Mouse (Mus musculus) lung, postnatal 10 days (tissue): ENCODE data around the gene Ago3.
A peak's percentile ranks its signal among the peaks of the same experiment; 100 is the strongest.

ENCODE experiments used
- DNase-seq: peaks from one replicate; pipeline ENCODE4 v3.0.0; 2021

Gene Ago3

GRCm38 (mm10) chr4:126412526-126412925, 16.8 kb downstream of the Ago3 start:
- DNase-seq = no peak

GRCm38 (mm10) chr4:126371497-126371896, 57.9 kb downstream of the Ago3 start:
- peak; percentile 37 for DNase-seq

DNA sequence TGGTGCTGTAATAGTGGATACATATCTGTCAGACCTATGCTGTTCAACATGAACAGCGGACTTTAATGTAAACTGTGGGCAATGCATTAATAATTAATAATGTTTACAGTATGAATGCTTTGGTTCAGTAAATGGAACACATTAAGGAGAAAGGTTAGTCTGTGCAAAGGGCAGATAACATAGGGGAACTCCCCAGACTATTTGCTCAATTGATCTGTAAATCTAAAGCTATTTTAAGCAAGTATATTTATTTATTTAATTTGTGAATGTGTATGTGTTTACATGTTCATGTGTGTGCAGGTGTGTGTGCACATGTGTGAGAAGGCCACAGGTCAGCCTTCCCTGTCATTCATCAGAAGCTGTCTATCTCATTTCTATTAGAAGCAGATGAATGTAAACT, 69.3 kb downstream of the Ago3 start:
- no peak for DNase-seq

- DNase-seq = no peak
These were observed 85.9 kb downstream of the Ago3 start for GRCm38 (mm10) chr4:126343451-126343850.

- no peak for DNase-seq
These were observed 89.9 kb downstream of the Ago3 start for GRCm38 (mm10) chr4:126339461-126339860.

DNA sequence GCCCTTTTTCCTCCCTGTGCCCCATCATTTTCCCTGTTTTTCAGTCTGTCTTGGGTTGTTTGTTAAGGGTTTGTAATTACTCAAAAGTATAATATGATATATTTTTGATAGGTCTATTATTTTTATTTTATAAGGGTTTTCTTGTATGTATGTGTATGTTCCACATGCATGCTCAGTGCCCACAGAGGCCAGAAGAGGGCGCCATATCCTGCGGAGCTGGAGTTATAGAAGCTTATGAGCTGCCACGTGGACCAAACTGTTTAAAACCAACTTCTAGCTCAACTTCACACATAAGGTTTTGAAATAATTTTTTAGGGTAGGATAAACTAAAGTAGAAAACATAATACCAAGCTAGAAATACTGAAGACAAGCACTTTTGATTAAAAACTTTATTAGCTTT, 97.0 kb downstream of the Ago3 start:
- DNase-seq = no peak

- peak; percentile 71 for DNase-seq
These were observed 97.6 kb downstream of the Ago3 start for GRCm38 (mm10) chr4:126331751-126332150.

DNA sequence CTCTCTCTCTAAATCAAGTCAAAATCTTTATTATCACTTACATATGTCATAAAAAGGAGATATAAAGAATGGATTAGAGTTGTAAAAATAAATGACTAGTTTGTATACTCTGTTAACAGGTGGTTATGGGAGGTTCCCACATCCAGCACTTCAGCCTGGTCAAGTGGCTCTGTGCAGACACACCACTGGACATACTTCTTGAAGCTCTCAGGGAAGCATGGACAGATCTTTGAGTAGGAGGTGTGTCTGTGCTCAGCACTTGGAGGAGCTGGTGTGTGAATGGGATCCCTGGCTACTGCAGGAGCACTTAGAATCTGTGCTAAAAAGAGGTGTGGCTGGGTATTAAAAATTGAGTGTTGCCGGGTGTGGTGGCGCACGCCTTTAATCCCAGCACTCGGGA, 99.1 kb downstream of the Ago3 start:
- DNase-seq = no peak

GRCm38 (mm10) chr4:126326036-126326435, 103.3 kb downstream of the Ago3 start:
- DNase-seq = no peak

DNA sequence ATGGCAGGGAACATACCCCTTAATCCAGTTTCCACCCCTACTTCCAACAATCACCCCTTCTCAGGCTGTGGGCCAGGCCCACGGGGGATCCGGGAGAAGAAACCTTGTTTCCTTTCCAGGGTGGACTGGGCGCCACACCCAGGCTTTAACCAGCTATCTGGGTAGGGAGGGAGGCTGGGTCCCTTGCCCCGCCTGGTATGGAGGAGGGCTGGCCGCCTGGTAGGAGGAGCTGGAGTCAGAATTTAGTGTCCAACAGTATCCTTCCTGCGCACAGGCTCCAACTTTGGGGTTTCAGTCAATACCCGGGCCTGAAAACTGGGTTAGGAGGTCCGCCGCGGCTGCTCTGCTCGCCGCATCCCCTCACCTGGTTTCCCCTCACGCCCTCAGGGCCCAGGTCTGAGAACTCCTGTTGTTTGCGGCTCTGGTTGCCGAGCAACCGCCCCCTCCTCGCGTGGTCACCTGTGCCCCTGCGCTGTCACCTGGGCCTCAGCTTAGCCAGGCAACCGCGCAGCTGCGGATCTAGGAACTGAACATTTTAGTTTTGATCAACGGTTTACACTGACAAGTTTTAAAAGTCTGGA, 104.0 kb downstream of the Ago3 start, which contains the start of gene Tekt2:
Gene Tekt2, minus strand, starts transcription at position 408 of the 581 bp plus-strand sequence.
- peak; percentile 49 for DNase-seq

DNA sequence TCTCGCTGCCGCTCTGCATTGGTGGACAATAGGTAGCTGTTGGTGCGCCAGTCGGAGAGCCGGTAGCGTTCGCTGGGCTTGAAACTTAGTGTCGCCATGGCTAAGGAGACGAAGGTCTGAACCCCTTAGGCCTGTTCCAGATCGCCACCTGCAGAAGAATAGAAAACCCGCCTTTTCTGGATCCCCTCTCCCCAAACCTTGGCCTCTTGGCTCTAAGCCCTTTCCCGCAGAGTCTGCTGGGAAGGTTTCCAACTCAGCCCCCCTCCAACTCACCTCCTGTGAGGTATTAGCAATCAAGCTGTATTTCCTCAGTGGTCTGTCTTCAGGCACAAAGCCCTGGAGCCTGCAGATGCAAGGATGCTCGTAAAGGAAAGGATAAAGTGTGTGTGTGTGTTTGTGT, 104.5 kb downstream of the Ago3 start:
- no peak for DNase-seq

DNA sequence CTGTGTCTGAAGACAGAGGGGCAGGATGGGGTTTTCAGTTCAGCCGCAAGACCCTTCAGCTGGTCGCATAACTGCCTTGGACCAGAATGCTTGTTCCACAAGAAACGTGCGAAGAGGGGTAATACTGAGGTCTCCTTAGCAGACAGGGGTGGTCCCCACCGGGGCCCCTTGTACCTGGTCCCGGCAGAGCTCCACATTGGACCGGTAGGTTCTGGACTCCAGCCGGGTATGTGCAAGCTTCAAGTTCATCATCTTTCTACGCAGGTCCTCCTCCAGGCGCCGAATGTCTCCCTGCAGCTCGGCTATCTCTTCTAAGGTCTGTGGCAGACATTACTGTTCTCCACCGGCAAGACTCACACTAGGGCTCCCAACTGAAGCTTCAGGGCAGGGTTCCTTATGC, 106.7 kb downstream of the Ago3 start:
- no peak for DNase-seq

- no peak for DNase-seq
These were observed 107.4 kb downstream of the Ago3 start for GRCm38 (mm10) chr4:126321854-126322511.

GRCm38 (mm10) chr4:126321111-126321853, 108.1 kb downstream of the Ago3 start, which contains the start of gene Adprhl2:
Gene Adprhl2, minus strand, starts transcription at chr4:126321703.
- DNase-seq = peak; percentile 99

GRCm38 (mm10) chr4:126319806-126320205, 109.5 kb downstream of the Ago3 start:
- DNase-seq = no peak

GRCm38 (mm10) chr4:126316443-126317040, 112.8 kb downstream of the Ago3 start:
- DNase-seq = no peak

DNA sequence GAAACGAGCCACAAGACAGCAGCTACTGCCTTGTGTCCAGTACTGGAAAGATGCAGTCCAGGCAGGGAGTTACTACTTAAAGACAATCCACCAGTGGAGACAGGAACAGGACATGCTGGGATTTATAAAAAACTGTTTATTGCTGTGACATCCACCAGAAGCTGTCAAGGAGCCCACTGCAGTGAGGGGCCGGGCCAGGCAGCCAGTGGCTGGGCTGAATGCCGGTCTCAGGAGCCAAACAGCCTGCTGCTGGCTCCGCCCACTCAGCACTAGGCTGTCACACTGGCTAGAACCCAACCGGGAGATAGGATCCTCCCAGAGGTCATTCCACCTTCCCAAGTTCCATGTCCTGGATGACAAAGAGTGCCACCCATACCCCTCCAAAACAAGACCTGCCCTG, 113.4 kb downstream of the Ago3 start:
- DNase-seq = peak; percentile 69

- DNase-seq = no peak
These were observed 115.0 kb downstream of the Ago3 start for GRCm38 (mm10) chr4:126314393-126314792.

GRCm38 (mm10) chr4:126313202-126313601, 116.2 kb downstream of the Ago3 start:
- DNase-seq = no peak

- no peak for DNase-seq
These were observed 117.7 kb downstream of the Ago3 start for GRCm38 (mm10) chr4:126311566-126312200.

- no peak for DNase-seq
These were observed 119.0 kb downstream of the Ago3 start for GRCm38 (mm10) chr4:126310344-126310743.

GRCm38 (mm10) chr4:126309922-126310309, 119.4 kb downstream of the Ago3 start:
- peak; percentile 92 for DNase-seq
